Mouse (Mus musculus): Measurements from ENCODE around the gene Itprid1.

The Itprid1 gene

GRCm38 (mm10) chr6:55836650-55837320, at the start of gene Itprid1:
Gene Itprid1, plus strand, starts transcription at chr6:55836895.
- DNase-seq (ENCODE audit: low read depth) = no peak

DNA sequence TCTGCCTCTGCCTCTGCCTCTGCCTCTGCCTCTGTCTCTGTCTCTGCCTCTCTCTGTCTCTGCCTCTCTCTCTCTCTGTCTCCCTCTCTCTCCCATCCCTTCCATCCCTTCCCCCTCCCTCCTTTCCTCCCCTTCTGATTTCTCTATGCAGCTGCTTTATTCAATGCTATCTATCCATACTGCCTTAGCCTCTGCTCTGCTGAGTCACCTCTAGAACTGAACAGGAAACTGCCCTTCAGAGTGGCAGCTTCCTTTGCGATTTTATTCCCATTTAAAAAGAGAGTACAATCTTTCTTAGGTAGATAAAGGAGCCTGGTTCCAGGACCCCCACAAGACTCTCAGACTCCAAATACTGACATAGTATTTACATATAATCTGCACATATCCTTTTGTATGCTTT, 47.1 kb upstream of the Itprid1 start:
- no peak for DNase-seq (ENCODE audit: low read depth)

- no peak for DNase-seq (ENCODE audit: low read depth)
Observed at GRCm38 (mm10) chr6:55791852-55792496, 44.7 kb upstream of the Itprid1 start.

DNA sequence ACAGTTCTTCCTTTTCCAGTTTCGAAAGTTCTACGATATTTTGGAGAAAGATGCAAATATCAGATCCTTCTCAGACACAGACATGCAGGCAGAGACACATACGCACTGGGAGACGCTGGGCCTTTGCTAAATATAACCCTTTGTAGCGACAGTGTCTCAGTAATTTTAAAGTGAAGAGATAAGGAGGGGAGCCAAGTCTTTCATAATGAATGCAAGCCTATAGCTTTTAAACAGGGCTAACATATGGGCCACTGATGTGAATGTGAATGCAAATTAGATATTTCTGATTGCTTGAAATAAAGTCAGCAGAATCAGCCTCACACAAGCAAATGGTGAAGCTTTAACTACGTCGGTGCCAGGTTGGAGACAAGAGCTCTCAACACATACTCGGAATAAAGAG, 44.2 kb upstream of the Itprid1 start:
- DNase-seq (ENCODE audit: low read depth) = no peak

GRCm38 (mm10) chr6:55802686-55803085, 34.0 kb upstream of the Itprid1 start:
- DNase-seq (ENCODE audit: low read depth) = no peak

GRCm38 (mm10) chr6:55803357-55803756, 33.3 kb upstream of the Itprid1 start:
- no peak for DNase-seq (ENCODE audit: low read depth)

DNA sequence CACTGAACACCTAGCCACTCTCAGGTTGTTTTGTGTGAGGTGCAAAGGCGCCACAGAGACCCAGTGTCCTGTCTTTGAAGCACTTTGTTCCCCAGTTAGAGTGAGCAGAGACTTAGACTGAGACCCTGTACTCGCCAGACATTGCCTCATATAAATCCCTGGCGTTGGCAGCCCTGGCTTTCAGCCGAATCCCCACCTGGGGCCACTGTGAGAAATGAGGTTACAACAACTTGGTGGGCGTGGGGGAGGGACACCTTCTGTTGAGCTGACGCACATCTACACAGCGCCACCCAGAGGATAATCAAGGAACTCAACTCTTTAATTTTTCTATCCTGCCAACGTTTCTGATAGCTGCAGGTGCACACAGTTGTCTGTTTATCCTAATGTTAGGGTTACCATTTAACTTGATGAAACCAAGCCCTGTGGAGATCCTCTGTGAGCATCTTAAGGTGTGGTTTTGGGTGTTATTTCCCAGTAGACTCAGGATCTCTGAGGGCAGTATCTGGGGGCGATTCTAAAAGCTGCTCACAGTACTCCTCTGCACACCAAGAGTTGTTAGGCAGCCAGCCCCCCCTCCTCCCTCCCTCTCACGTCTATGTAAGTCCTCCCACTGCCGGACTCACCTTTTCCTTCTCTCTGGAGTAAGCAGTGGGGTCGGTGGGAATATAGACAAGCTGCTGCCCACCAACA, 32.6 kb upstream of the Itprid1 start:
- DNase-seq (ENCODE audit: low read depth) = no peak

GRCm38 (mm10) chr6:55804681-55805000, 32.1 kb upstream of the Itprid1 start:
- no peak for DNase-seq (ENCODE audit: low read depth)

- no peak for DNase-seq (ENCODE audit: low read depth)
Observed at GRCm38 (mm10) chr6:55805291-55806137, 31.2 kb upstream of the Itprid1 start.

GRCm38 (mm10) chr6:55806537-55806936, 30.2 kb upstream of the Itprid1 start:
- no peak for DNase-seq (ENCODE audit: low read depth)

DNA sequence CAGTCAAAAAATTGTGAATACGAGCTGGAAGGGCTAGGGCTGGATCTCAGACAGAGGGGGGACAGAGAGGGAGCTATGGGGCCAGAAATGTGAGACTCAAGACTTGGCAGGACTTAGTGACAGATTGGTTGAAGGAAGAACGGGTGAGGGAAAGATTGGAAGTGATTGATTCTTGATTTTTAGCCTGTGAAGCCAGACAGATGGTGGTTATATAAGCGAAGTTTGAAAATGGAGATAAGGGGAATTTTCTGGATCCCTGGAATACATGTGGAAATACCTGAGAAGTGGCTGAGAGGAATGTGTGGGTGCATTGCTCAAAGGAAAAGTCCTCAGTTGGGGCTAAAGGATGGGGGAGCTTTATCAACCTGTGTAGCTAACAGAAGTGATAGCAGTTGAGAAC, 28.0 kb upstream of the Itprid1 start:
- no peak for DNase-seq (ENCODE audit: low read depth)

GRCm38 (mm10) chr6:55811153-55811552, 25.5 kb upstream of the Itprid1 start:
- no peak for DNase-seq (ENCODE audit: low read depth)

GRCm38 (mm10) chr6:55812353-55812752, 24.3 kb upstream of the Itprid1 start:
- DNase-seq (ENCODE audit: low read depth) = no peak

DNA sequence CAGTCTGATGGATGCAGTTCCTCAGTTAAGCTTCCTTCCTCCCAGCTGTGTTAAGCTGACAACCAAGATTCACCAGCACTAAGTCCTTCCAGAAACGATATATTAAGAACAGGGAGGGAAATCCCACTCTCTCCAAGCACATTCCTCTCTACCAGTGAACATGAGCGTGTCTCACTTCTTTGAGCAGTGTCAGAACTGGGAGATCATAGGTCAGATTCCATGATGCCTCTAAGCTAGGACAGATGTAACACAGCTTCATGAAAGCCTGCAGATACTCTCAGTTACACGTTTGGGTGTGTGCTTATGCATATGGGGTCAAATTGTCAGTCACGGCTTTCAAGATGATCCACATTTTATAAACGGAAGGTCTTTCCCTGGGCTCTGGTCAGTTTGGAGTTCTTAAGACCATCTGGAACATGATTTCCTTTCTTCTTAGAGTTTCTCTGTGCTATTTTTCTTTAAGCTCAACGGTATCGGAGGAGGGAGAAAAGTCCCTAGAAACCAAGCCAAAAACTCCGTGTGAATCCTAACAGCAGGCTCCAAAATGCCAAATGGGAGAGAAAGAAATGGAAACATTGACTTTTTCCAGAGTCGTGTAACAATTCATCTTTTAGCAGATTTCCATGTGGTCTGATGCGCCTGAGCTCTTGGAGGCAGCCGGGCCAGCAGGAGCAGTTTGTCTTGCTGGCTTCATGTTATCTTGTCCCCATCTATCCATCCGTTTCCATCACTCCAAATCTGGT, 22.3 kb upstream of the Itprid1 start:
- DNase-seq (ENCODE audit: low read depth) = no peak

- DNase-seq (ENCODE audit: low read depth) = no peak
Observed at GRCm38 (mm10) chr6:55816911-55817310, 19.8 kb upstream of the Itprid1 start.

- DNase-seq (ENCODE audit: low read depth) = peak; percentile 3
Observed at GRCm38 (mm10) chr6:55829722-55830121, 7.0 kb upstream of the Itprid1 start.

DNA sequence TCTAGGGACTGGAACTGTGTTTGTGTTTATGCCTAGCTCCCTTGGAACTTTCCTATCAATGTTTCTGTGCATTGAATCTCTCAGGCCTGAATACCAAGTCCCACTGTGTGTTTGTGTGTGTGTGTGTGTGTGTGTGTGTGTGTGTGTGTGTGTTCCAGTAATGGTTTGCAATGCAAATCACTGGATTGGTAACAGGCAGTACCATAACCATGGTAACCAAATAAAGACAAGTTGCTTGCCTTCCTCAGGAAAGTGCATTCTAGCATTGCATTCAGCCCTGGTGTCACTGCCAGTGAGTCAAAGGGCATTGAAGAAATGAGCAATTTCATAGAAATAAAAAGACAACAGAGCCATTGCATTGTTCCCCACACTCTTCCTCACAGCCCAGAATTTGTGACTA, 15.9 kb downstream of the Itprid1 start:
- DNase-seq (ENCODE audit: low read depth) = no peak

- DNase-seq (ENCODE audit: low read depth) = no peak
Observed at GRCm38 (mm10) chr6:55856085-55856484, 19.4 kb downstream of the Itprid1 start.

DNA sequence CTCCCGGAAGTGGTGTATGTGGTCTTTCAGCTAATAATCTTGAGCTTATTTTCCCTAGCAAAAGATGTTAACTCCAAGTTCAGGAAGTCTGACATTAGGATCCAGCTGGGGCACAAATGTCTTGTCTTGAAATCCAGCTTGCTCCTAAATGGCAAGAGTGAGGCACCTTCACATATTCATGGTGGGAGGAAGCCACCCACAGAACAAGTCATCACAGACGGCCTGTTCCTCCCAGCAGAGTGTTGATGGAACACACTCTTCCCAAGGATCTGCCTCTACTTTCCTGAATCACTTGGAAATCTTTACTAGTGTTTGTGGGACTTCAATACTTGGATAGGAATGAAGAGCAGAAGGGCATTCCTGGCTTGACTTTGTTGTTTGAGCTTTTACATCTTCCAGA, 28.5 kb downstream of the Itprid1 start:
- no peak for DNase-seq (ENCODE audit: low read depth)

- DNase-seq (ENCODE audit: low read depth) = no peak
Observed at GRCm38 (mm10) chr6:55879356-55879960, 42.8 kb downstream of the Itprid1 start.

- DNase-seq (ENCODE audit: low read depth) = no peak
Observed at GRCm38 (mm10) chr6:55880886-55881285, 44.2 kb downstream of the Itprid1 start.

Data from 416B (cell line).